Mouse (Mus musculus): Measurements from ENCODE around the gene Tmprss4. TPM values are rescaled to one million over a fixed set of nuclear protein-coding genes. Genes with fewer than 3 reads are reported as not detected.

Tmprss4 gene
- polyA plus RNA-seq, 1 experiment from 2014 or later: 1.4 TPM

DNA sequence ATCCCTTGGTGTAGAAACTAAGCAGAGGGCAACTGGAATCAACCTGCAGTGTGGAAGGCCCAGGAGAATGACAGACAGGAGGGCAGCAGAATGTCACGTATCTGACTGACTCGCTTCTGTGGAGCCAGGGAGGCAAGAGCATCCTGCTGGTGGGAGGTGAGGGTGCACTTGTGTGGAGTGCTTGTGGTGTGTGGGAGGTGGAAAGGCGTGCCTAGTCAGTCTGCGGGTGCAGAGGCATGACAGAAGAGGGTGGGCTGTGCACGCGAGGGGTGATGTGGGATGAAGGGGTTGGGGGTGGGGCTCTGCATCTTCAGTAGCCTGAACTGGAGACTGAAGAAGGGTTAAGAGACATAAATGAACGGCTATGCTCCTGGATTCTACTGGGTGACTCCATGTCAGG is 50.5 kb downstream of the Tmprss4 start:
- no peaks in the 10 kb centered on the region for H3K4me1 ChIP-seq (ENCODE audit: control insufficient read depth, insufficient read depth, low read length)
- no peak for ATAC-seq (replicated peaks; ENCODE audit: extremely low read depth, insufficient read depth, low FRiP score)
- no peak overlapping the region for H3K4me3 ChIP-seq (ENCODE audit: low read length)
- H3K9me3 ChIP-seq (replicated peaks; ENCODE audit: control insufficient read depth, low read length): no peaks in the 10 kb centered on the region
- no peak overlapping the region for H3K27ac ChIP-seq (ENCODE audit: low read length)
- H3K9ac ChIP-seq (ENCODE audit: low read length): no peak overlapping the region
- H3K27me3 ChIP-seq (ENCODE audit: control insufficient read depth, insufficient read depth, low read length): peaks cover 10% of the 10 kb centered on the region; the same call in 1 of the 2 replicates
- H3K4me2 ChIP-seq (ENCODE audit: low read depth, low read length): no peak overlapping the region
- no peaks in the 10 kb centered on the region for H3K36me3 ChIP-seq (ENCODE audit: control insufficient read depth, insufficient read depth)
- 49% methylated on average over 7 of the region's 7 CpGs for WGBS

DNA sequence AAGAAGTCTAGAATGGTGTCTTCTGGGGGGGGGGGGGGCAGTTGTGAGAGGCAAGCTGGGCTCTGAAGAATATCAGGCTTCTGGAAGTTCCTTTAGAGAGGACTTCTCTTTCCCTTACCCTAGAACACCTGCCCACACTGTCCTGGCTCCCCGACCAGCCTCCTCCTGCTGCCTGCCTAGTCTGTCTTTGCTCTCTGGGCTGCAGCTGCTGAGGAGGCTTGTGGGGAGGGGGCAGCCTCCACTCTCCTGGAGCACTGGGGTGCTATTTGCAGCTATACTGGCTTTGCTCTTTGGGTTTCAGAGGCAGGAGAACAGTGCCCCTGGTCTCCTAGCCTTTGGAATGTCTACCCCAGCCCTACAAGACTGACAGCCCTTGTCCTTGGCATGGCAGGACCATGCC is 53.0 kb downstream of the Tmprss4 start:
- WGBS: 60% methylated on average over 1 of the region's 1 CpGs
- ATAC-seq (replicated peaks; ENCODE audit: extremely low read depth, insufficient read depth, low FRiP score): no peak
- peaks cover 29% of the 10 kb centered on the region for H3K27me3 ChIP-seq (ENCODE audit: control insufficient read depth, insufficient read depth, low read length)

GRCm38 (mm10) chr9:45146267-45146597 is 57.7 kb downstream of the Tmprss4 start:
- no peaks in the 10 kb centered on the region for H3K36me3 ChIP-seq (ENCODE audit: control insufficient read depth, insufficient read depth)
- peaks cover 50% of the 10 kb centered on the region for H3K27me3 ChIP-seq (ENCODE audit: control insufficient read depth, insufficient read depth, low read length)
- ATAC-seq (replicated peaks; ENCODE audit: extremely low read depth, insufficient read depth, low FRiP score): no peak; the same call in 1 of the 2 replicates
- WGBS: 0% methylated on average over 5 of the region's 5 CpGs
- H3K4me3 ChIP-seq (ENCODE audit: low read length): peak overlapping the region; percentile 48
- peak overlapping the region; percentile 29; the same call in 1 of the 2 replicates for H3K9ac ChIP-seq (ENCODE audit: low read length)
- H3K4me1 ChIP-seq (ENCODE audit: control insufficient read depth, insufficient read depth, low read length): peaks cover 5% of the 10 kb centered on the region
- H3K27ac ChIP-seq (ENCODE audit: low read length): no peak overlapping the region
- no peaks in the 10 kb centered on the region for H3K9me3 ChIP-seq (replicated peaks; ENCODE audit: control insufficient read depth, low read length)
- H3K4me2 ChIP-seq (ENCODE audit: low read depth, low read length): peak overlapping the region; percentile 81

More for the DNA sequence above, 53.0 kb downstream of the Tmprss4 start:
- no peak overlapping the region for H3K9ac ChIP-seq (ENCODE audit: low read length)
- H3K4me2 ChIP-seq (ENCODE audit: low read depth, low read length): no peak overlapping the region
- H3K4me3 ChIP-seq (ENCODE audit: low read length): no peak overlapping the region
- H3K36me3 ChIP-seq (ENCODE audit: control insufficient read depth, insufficient read depth): no peaks in the 10 kb centered on the region
- peaks cover 2% of the 10 kb centered on the region for H3K4me1 ChIP-seq (ENCODE audit: control insufficient read depth, insufficient read depth, low read length)
- H3K9me3 ChIP-seq (replicated peaks; ENCODE audit: control insufficient read depth, low read length): no peaks in the 10 kb centered on the region
- no peak overlapping the region for H3K27ac ChIP-seq (ENCODE audit: low read length)

- Histone ChIP-seq H3K4me1 (ENCODE audit: control insufficient read depth, insufficient read depth, low read length) (peaks cover 5% of the 10 kb centered on the region), H3K27me3 (ENCODE audit: control insufficient read depth, insufficient read depth, low read length) (peaks cover 53% of the 10 kb centered on the region), H3K9me3 (replicated peaks; ENCODE audit: control insufficient read depth, low read length) (no peaks in the 10 kb centered on the region), H3K4me2 (ENCODE audit: low read depth, low read length) (peak overlapping the region; percentile 81), H3K36me3 (ENCODE audit: control insufficient read depth, insufficient read depth) (no peaks in the 10 kb centered on the region), H3K27ac (ENCODE audit: low read length) (no peak overlapping the region), H3K4me3 (ENCODE audit: low read length) (peak overlapping the region; percentile 48), H3K9ac (ENCODE audit: low read length) (peak overlapping the region; percentile 29; the same call in 1 of the 2 replicates)
- 4% methylated on average over 27 of the region's 27 CpGs for WGBS
- ATAC-seq (replicated peaks; ENCODE audit: extremely low read depth, insufficient read depth, low FRiP score): no peak; the same call in 1 of the 2 replicates
Observed at GRCm38 (mm10) chr9:45145533-45146266, 58.2 kb downstream of the Tmprss4 start.

- 34% methylated on average over 3 of the region's 3 CpGs for WGBS
- Histone ChIP-seq H3K9ac (ENCODE audit: low read length) (no peak overlapping the region), H3K4me1 (ENCODE audit: control insufficient read depth, insufficient read depth, low read length) (peaks cover 14% of the 10 kb centered on the region), H3K9me3 (replicated peaks; ENCODE audit: control insufficient read depth, low read length) (no peaks in the 10 kb centered on the region), H3K27ac (ENCODE audit: low read length) (no peak overlapping the region), H3K27me3 (ENCODE audit: control insufficient read depth, insufficient read depth, low read length) (peaks cover 62% of the 10 kb centered on the region), H3K36me3 (ENCODE audit: control insufficient read depth, insufficient read depth) (no peaks in the 10 kb centered on the region), H3K4me3 (ENCODE audit: low read length) (no peak overlapping the region), H3K4me2 (ENCODE audit: low read depth, low read length) (no peak overlapping the region)
- no peak for ATAC-seq (replicated peaks; ENCODE audit: extremely low read depth, insufficient read depth, low FRiP score)
Observed at GRCm38 (mm10) chr9:45142686-45143085, 61.2 kb downstream of the Tmprss4 start.

DNA sequence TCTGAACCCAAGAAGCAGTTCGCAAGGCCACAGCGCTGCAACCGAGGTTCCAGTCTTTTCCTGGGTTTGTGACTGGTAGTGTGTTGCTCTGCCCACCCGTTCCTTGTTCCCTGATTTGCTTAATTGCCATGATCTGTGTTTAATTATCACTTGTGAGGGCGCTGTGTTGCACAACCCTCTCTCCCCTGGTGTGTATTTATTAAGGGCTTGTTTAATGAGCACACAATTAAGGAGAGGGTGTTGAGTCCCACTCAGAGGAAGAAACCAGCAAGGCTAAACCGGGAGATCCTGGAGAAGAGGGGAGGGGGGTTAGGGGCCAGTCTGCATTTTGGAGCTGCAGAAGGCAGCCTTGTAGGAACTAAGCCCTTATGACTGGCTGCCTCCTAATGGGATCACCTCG is 62.9 kb downstream of the Tmprss4 start:
- H3K27ac ChIP-seq (ENCODE audit: low read length): no peak overlapping the region
- no peak overlapping the region for H3K4me2 ChIP-seq (ENCODE audit: low read depth, low read length)
- H3K36me3 ChIP-seq (ENCODE audit: control insufficient read depth, insufficient read depth): no peaks in the 10 kb centered on the region
- H3K27me3 ChIP-seq (ENCODE audit: control insufficient read depth, insufficient read depth, low read length): peaks cover 55% of the 10 kb centered on the region
- no peak overlapping the region for H3K9ac ChIP-seq (ENCODE audit: low read length)
- H3K9me3 ChIP-seq (replicated peaks; ENCODE audit: control insufficient read depth, low read length): no peaks in the 10 kb centered on the region
- peaks cover 20% of the 10 kb centered on the region for H3K4me1 ChIP-seq (ENCODE audit: control insufficient read depth, insufficient read depth, low read length)
- ATAC-seq (replicated peaks; ENCODE audit: extremely low read depth, insufficient read depth, low FRiP score): no peak
- H3K4me3 ChIP-seq (ENCODE audit: low read length): no peak overlapping the region
- 68% methylated on average over 7 of the region's 7 CpGs for WGBS

GRCm38 (mm10) chr9:45139082-45139481 is 64.8 kb downstream of the Tmprss4 start:
- ATAC-seq (replicated peaks; ENCODE audit: extremely low read depth, insufficient read depth, low FRiP score): no peak
- 8% methylated on average over 7 of the region's 7 CpGs for WGBS
- H3K9me3 ChIP-seq (replicated peaks; ENCODE audit: control insufficient read depth, low read length): no peaks in the 10 kb centered on the region
- H3K27ac ChIP-seq (ENCODE audit: low read length): no peak overlapping the region
- peaks cover 18% of the 10 kb centered on the region for H3K4me1 ChIP-seq (ENCODE audit: control insufficient read depth, insufficient read depth, low read length)
- peaks cover 58% of the 10 kb centered on the region for H3K27me3 ChIP-seq (ENCODE audit: control insufficient read depth, insufficient read depth, low read length)
- no peaks in the 10 kb centered on the region for H3K36me3 ChIP-seq (ENCODE audit: control insufficient read depth, insufficient read depth)
- peak overlapping the region; percentile 95 for H3K4me2 ChIP-seq (ENCODE audit: low read depth, low read length)
- peak overlapping the region; percentile 62 for H3K4me3 ChIP-seq (ENCODE audit: low read length)
- peak overlapping the region; percentile 60 for H3K9ac ChIP-seq (ENCODE audit: low read length)

GRCm38 (mm10) chr9:45138191-45139032 is 65.5 kb downstream of the Tmprss4 start, which contains the start of gene Scn4b:
Gene Scn4b (plus strand): TSS chr9:45138395.
- WGBS: under 1% methylated on average over 72 of the region's 76 CpGs
- no peaks in the 10 kb centered on the region for H3K9me3 ChIP-seq (replicated peaks; ENCODE audit: control insufficient read depth, low read length)
- 0 out of 2 replicates have a peak, but pooled peaks have one; percentile 17 for ATAC-seq (replicated peaks; ENCODE audit: extremely low read depth, insufficient read depth, low FRiP score)
- H3K4me3 ChIP-seq (ENCODE audit: low read length): peak within 1 kb of the TSS; percentile 62
- peak within 1 kb of the TSS; percentile 95 for H3K4me2 ChIP-seq (ENCODE audit: low read depth, low read length)
- peaks cover 55% of the 10 kb centered on the region for H3K27me3 ChIP-seq (ENCODE audit: control insufficient read depth, insufficient read depth, low read length)
- H3K27ac ChIP-seq (ENCODE audit: low read length): no peak within 1 kb of the TSS
- H3K9ac ChIP-seq (ENCODE audit: low read length): peak within 1 kb of the TSS; percentile 60
- no peaks in the 10 kb centered on the region for H3K36me3 ChIP-seq (ENCODE audit: control insufficient read depth, insufficient read depth)
- H3K4me1 ChIP-seq (ENCODE audit: control insufficient read depth, insufficient read depth, low read length): peaks cover 18% of the 10 kb centered on the region
